Comparison of ENCODE assay signal across 7 mouse cellular contexts in genomic region chr9:62435613-62436318, GRCm38 (mm10).
DNase-seq lines count a peak whose midpoint lies in the region; ATAC-seq lines count a peak whose summit lies in the region.

No protein-coding gene starts in this region.

- peak; percentile 61 for DNase-seq in NIH3T3 (ENCODE audit: low read depth)
- DNase-seq in adrenal gland, postnatal 25 days, result peak; percentile 68
- peak; percentile 77 for DNase-seq in forelimb bud, embryonic 11.5 days (ENCODE audit: low read depth, low spot score)
- DNase-seq in left cerebral cortex, postnatal 4 days, result peak; percentile 77
- peak; percentile 69 for DNase-seq in mesoderm, embryonic 11.5 days (ENCODE audit: low read depth, low spot score)
- DNase-seq in testis, postnatal 10 days (ENCODE audit: low spot score), result peak; percentile 68

- ATAC-seq in hematopoietic stem cell, adult 5-6 weeks (replicated peaks in 1 of 2; ENCODE audit: insufficient read depth in 1 of 2, low FRiP score in 2 of 2, low TSS enrichment in 1 of 2, low read depth in 1 of 2, poor library complexity in 2 of 2, severe bottlenecking in 2 of 2), result peak; percentile 45 to 56; a peak in 3 of 4 replicates

- intact Hi-C loops in left cerebral cortex, postnatal 4 days (cut with DNase I), result no loop called here

Comparison
In these comparisons a context has a peak if more than half of its experiments do, and no peak if none do; other contexts are left out.
1. Peak in every context shown above with its lines: DNase-seq and ATAC-seq.